Mouse (Mus musculus): Measurements from ENCODE around the gene Mif. TPM values are rescaled to one million over a fixed set of nuclear protein-coding genes. Genes with fewer than 3 reads are reported as not detected.

Gene Mif
- total RNA-seq, 2 experiments from 2014 or later = 202 to 203 TPM

DNA sequence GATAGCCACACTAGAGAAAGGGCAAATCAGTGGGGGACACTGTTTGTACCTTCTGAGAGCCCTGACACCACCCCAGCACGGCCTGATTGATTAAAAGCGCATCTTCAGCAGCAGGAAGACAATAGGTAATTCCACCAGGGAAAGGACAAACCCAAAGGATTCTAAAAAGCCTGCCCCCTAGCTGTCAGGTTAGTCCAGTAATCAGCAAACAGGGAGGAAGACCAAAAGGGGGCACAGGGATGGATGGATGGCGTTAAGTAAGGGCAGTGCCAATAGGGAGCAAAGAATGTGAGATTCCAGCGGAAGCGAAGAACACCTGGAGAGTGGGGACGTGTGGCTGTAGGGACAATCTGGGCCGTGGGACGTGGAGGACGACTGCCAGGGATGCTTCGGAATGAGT, 41.4 kb downstream of the Mif start:
- intact Hi-C loops (cut with DNase I) = no loop called here
- DNase-seq (ENCODE audit: low spot score) = no peak

Other genes starting within 250 kb of the Mif start
- gene Susd2, start 216.2 kb downstream of the Mif start, total RNA-seq (2021) = 1 to 10 TPM; 1.6 to 2.0 TPM
- gene Cabin1, start 95.9 kb downstream of the Mif start, total RNA-seq (2021) = 10 to 100 TPM; 19.6 to 22.6 TPM
- gene Ddt, start 86.8 kb downstream of the Mif start, total RNA-seq (2021) = 100 to 1,000 TPM in 1 of 2 experiments, 10 to 100 TPM in 1; 93.7 to 102 TPM
- gene Gm20441, start 79.3 kb downstream of the Mif start, total RNA-seq (2021) = under 1 TPM in 1 of 2 experiments, not detected in 1; 0.44 TPM
- 1 to 10 TPM; 3.1 to 3.3 TPM for gene Gstt3, start 78.8 kb downstream of the Mif start, total RNA-seq (2021)
- 10 to 100 TPM; 12.2 to 13.4 TPM for gene Gstt1, start 61.7 kb downstream of the Mif start, total RNA-seq (2021)
- not detected for gene Gstt4, start 37.7 kb downstream of the Mif start, total RNA-seq (2021)
- gene Gstt2, start 22.8 kb downstream of the Mif start, total RNA-seq (2021) = 10 to 100 TPM in 1 of 2 experiments, 1 to 10 TPM in 1; 9.3 to 10.9 TPM
- gene Derl3, start 33.2 kb upstream of the Mif start, total RNA-seq (2021) = under 1 TPM; 0.26 to 0.78 TPM
- gene Smarcb1, start 61.4 kb upstream of the Mif start, total RNA-seq (2021) = 10 to 100 TPM; 22.8 to 22.9 TPM
- gene Chchd10, start 72.9 kb upstream of the Mif start, total RNA-seq (2021) = 1,000 to 10,000 TPM; 1,761 to 1,834 TPM
- 1 to 10 TPM; 5.0 to 8.1 TPM for gene Mmp11, start 76.3 kb upstream of the Mif start, total RNA-seq (2021)
- not detected for gene Gm867, start 80.4 kb upstream of the Mif start, total RNA-seq (2021)
- gene Vpreb3, start 82.8 kb upstream of the Mif start, total RNA-seq (2021) = not detected
- gene Gm5134, start 94.3 kb upstream of the Mif start, total RNA-seq (2021) = not detected
- gene Zfp280b, start 172.4 kb upstream of the Mif start, total RNA-seq (2021) = 1 to 10 TPM; 7.7 to 8.1 TPM